Comparison of ENCODE assay signal across 19 mouse cellular contexts in the genomic region with DNA sequence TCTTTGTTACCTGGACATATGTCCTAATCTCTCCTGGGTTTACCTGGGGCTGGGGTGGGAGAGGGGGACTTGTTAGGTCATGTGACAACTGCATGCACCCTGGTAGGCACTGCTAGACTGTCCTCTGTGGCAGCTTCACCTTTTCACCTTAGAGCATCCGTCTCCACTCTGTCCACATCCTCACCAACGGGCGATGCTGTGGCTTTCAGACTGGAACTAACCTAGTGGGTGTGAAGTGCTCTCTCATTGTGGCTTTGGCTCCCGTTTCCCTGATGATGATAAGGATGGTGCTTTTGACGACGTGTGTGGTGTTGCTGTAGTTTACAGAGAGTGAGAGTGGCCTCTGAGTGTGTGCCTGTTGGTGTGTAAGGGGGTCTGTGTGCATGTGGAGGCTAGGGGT. TPM values are rescaled to one million over a fixed set of nuclear protein-coding genes. Genes with fewer than 3 reads are reported as not detected.
A peak's percentile ranks its signal among the peaks of the same experiment; 100 is the strongest.
DNase-seq lines count a peak whose midpoint lies in the region; ATAC-seq lines count a peak whose summit lies in the region.
"Had no signal": no experiment of that assay in that cellular context is flagged by ENCODE, and none has a peak within 500 bp of the region (broad histone marks: within the 10 kb centered on the region; RNA-seq: fewer than 3 reads in every experiment).

No protein-coding gene starts in this region.

- H3K9me3 ChIP-seq in kidney, embryonic 16.5 days (ENCODE audit: low read length) = no peaks in the 10 kb centered on the region
- H3K9me3 ChIP-seq in forebrain, embryonic 14.5 days (replicated peaks; ENCODE audit: control insufficient read depth, low read length) = no peaks in the 10 kb centered on the region
- H3K9me3 ChIP-seq: liver, embryonic 12.5 days had no signal

- no peak overlapping the region for H3K4me3 ChIP-seq in kidney, embryonic 16.5 days (ENCODE audit: low read length)
- H3K4me3 ChIP-seq in forebrain, embryonic 14.5 days (ENCODE audit: low read depth, low read length) = no peak overlapping the region
- H3K4me3 ChIP-seq: erythroblast, embryonic 14.5 days; liver, embryonic 12.5 days had no signal

- ATAC-seq in CD4-positive, CD25-positive, alpha-beta regulatory T cell, adult 4 months = peak; percentile 52
- ATAC-seq in hematopoietic stem cell, adult 5-6 weeks (replicated peaks in 1 of 2; ENCODE audit: insufficient read depth in 1 of 2, low FRiP score in 2 of 2, low TSS enrichment in 1 of 2, low read depth in 1 of 2, poor library complexity in 2 of 2, severe bottlenecking in 2 of 2) = peak; percentile 47 to 58; a peak in 3 of 4 replicates
- peak; percentile 31; the same call in 1 of the 2 replicates for ATAC-seq in megakaryocyte-erythroid progenitor cell, adult 5-6 weeks (replicated peaks; ENCODE audit: low FRiP score, low TSS enrichment, poor library complexity, severe bottlenecking)
- ATAC-seq in kidney, embryonic 16.5 days (ENCODE audit: low FRiP score, low TSS enrichment) = no peak
- ATAC-seq in forebrain, embryonic 14.5 days = no peak
- ATAC-seq: forebrain, postnatal 0 days; liver, embryonic 12.5 days had no signal

- H3K27me3 ChIP-seq in kidney, embryonic 16.5 days (ENCODE audit: insufficient read depth, low read length) = no peaks in the 10 kb centered on the region
- H3K27me3 ChIP-seq in forebrain, embryonic 14.5 days (replicated peaks; ENCODE audit: control insufficient read depth, insufficient read depth, low read length) = no peaks in the 10 kb centered on the region

- no peak overlapping the region for H3K4me2 ChIP-seq in kidney, embryonic 16.5 days (replicated peaks; ENCODE audit: low read depth, low read length)
- no peak overlapping the region for H3K4me2 ChIP-seq in forebrain, embryonic 14.5 days (ENCODE audit: low read length)
- H3K4me2 ChIP-seq: heart, embryonic 11.5 days; liver, embryonic 12.5 days; midbrain, embryonic 11.5 days had no signal

- H3K9ac ChIP-seq in kidney, embryonic 16.5 days (replicated peaks; ENCODE audit: low read length) = no peak overlapping the region
- H3K9ac ChIP-seq in forebrain, embryonic 14.5 days (ENCODE audit: low read length) = no peak overlapping the region
- H3K9ac ChIP-seq: forebrain, postnatal 0 days; liver, embryonic 12.5 days had no signal

- no peaks in the 10 kb centered on the region for H3K36me3 ChIP-seq in kidney, embryonic 16.5 days (ENCODE audit: insufficient read depth, low read length)
- H3K36me3 ChIP-seq in forebrain, embryonic 14.5 days (ENCODE audit: control insufficient read depth, insufficient read depth, low read length) = no peaks in the 10 kb centered on the region
- H3K36me3 ChIP-seq: liver, embryonic 12.5 days had no signal

- WGBS in kidney, embryonic 16.5 days = 81% methylated on average over 6 of the region's 6 CpGs
- WGBS in forebrain, embryonic 14.5 days = 90% methylated on average over 6 of the region's 6 CpGs

- DNase-seq in CD4-positive helper T cell, adult 2 months (ENCODE audit: low read depth, low spot score) = peak; percentile 78
- no peak for DNase-seq in right cerebral cortex, postnatal 4 days
- DNase-seq in forebrain, embryonic 14.5 days (ENCODE audit: low spot score) = no peak
- DNase-seq: adrenal gland, postnatal 10 days; cerebellum, adult 9-10 months; forebrain, postnatal 0 days; gastrocnemius, postnatal 10 days; kidney, adult 18-20 months; kidney, postnatal 4 days; layer of hippocampus, postnatal 36 days; left cerebral cortex, postnatal 4 days had no signal

- no peaks in the 10 kb centered on the region for H3K4me1 ChIP-seq in kidney, embryonic 16.5 days (ENCODE audit: insufficient read depth, low read length)
- H3K4me1 ChIP-seq in forebrain, embryonic 14.5 days (ENCODE audit: control insufficient read depth, insufficient read depth, low read length) = no peaks in the 10 kb centered on the region

- no peak overlapping the region for H3K27ac ChIP-seq in kidney, embryonic 16.5 days (ENCODE audit: low read length)
- H3K27ac ChIP-seq in forebrain, embryonic 14.5 days (ENCODE audit: low read depth, low read length) = no peak overlapping the region
- H3K27ac ChIP-seq: liver, embryonic 12.5 days had no signal

RNA-seq across cellular contexts. Expression of a gene that starts 1.6 kb away (rescaled TPM):
- polyA plus RNA-seq in CD4-positive, CD25-positive, alpha-beta regulatory T cell, adult 4 months (2017; shearing (Covaris generic)) = 100 to 1,000 TPM in 1 of 2 experiments, 10 to 100 TPM in 1; 64.6 to 103 TPM
- total RNA-seq in hematopoietic stem cell, adult 5-6 weeks (2017) = 4.8 and 12.8 TPM in 2 replicates
- total RNA-seq in megakaryocyte-erythroid progenitor cell, adult 5-6 weeks (2014; fragmentation: Nextera tagmentation) = 1.2 and 3.0 TPM in 2 replicates
- total RNA-seq in megakaryocyte-erythroid progenitor cell, adult 5-6 weeks (2017) = 1.9 and 2.9 TPM in 2 replicates
- 1.3 and 1.5 TPM in 2 replicates for polyA plus RNA-seq in kidney, embryonic 16.5 days (2015; fragmentation: Nextera tagmentation; extraction: Ambion mirVana)
- 1.5 and 1.7 TPM in 2 replicates for polyA plus RNA-seq in forebrain, embryonic 14.5 days (2014; fragmentation: Nextera tagmentation; extraction: Ambion mirVana)
- polyA plus RNA-seq: erythroblast, embryonic 14.5 days had no signal

RNA-seq across cellular contexts. Expression of a gene that starts 31.0 kb away (rescaled TPM):
- polyA plus RNA-seq in CD4-positive, CD25-positive, alpha-beta regulatory T cell, adult 4 months (2017; shearing (Covaris generic)) = 1 to 10 TPM; 6.6 to 7.8 TPM
- total RNA-seq in hematopoietic stem cell, adult 5-6 weeks (2017) = 18.9 and 36.1 TPM in 2 replicates
- total RNA-seq in megakaryocyte-erythroid progenitor cell, adult 5-6 weeks (2014; fragmentation: Nextera tagmentation) = 1.7 and 6.7 TPM in 2 replicates
- total RNA-seq in megakaryocyte-erythroid progenitor cell, adult 5-6 weeks (2017) = 4.7 and 6.1 TPM in 2 replicates
- 33.3 and 39.6 TPM in 2 replicates for polyA plus RNA-seq in kidney, embryonic 16.5 days (2015; fragmentation: Nextera tagmentation; extraction: Ambion mirVana)
- 48.9 and 67.6 TPM in 2 replicates for polyA plus RNA-seq in forebrain, embryonic 14.5 days (2014; fragmentation: Nextera tagmentation; extraction: Ambion mirVana)
- polyA plus RNA-seq: erythroblast, embryonic 14.5 days had no signal

Comparison
In these comparisons a context has a peak if more than half of its experiments do, and no peak if none do; other contexts are left out.
1. ATAC-seq: peak in CD4-positive, CD25-positive, alpha-beta regulatory T cell, adult 4 months (single experiment), hematopoietic stem cell, adult 5-6 weeks (2 of 2) and megakaryocyte-erythroid progenitor cell, adult 5-6 weeks (single experiment); none in kidney, embryonic 16.5 days (single experiment) and forebrain, embryonic 14.5 days (single experiment).
2. RNA of a gene that starts 1.6 kb away (polyA plus RNA-seq): 64.6 to 103 TPM in CD4-positive, CD25-positive, alpha-beta regulatory T cell, adult 4 months; 1.3 to 1.5 TPM in kidney, embryonic 16.5 days and 1.5 to 1.7 TPM in forebrain, embryonic 14.5 days; every median in the first group is over 10 times any median in the second.